Mouse (Mus musculus) limb, embryonic 13.5 days (tissue): Measurements from ENCODE around the gene Bcap31. TPM values are rescaled to one million over a fixed set of nuclear protein-coding genes. Genes with fewer than 3 reads are reported as not detected.

Experiments used
- ATAC-seq: fragments of 200-750 bp; cut with Nextera tagmentation; 2 replicates; pipeline ENCODE4 v1.8.0; 2017; ENCODE audit warnings: low read depth, moderate number of reproducible peaks, moderate TSS enrichment; ENCODE audit not compliant: low FRiP score
- H3K27ac ChIP-seq: fragments of 300-500 bp; sonication (generic); 2 replicates; pipeline ENCODE4 v1.5.1; 2015; ENCODE audit warnings: inconsistent platforms, mild to moderate bottlenecking, moderate library complexity
- H3K27me3 ChIP-seq: fragments of 300-500 bp; sonication (generic); 2 replicates; pipeline ENCODE4 v1.6.1; 2015; ENCODE audit warnings: mild to moderate bottlenecking, inconsistent platforms
- H3K36me3 ChIP-seq: fragments of 300-500 bp; sonication (generic); 2 replicates; pipeline ENCODE4 v1.6.1; 2015; ENCODE audit warnings: inconsistent platforms, mild to moderate bottlenecking, moderate library complexity
- H3K4me1 ChIP-seq: fragments of 300-500 bp; sonication (generic); 2 replicates; pipeline ENCODE4 v1.6.1; 2015; ENCODE audit warnings: inconsistent platforms
- H3K4me2 ChIP-seq: fragments of 300-500 bp; sonication (generic); replicated peaks from 2 replicates; pipeline ENCODE4 v1.6.1; 2015; ENCODE audit warnings: inconsistent platforms, mild to moderate bottlenecking, moderate library complexity
- H3K4me3 ChIP-seq: fragments of 300-500 bp; sonication (generic); 2 replicates; pipeline ENCODE4 v1.5.1; 2015; ENCODE audit warnings: moderate library complexity, mild to moderate bottlenecking, inconsistent platforms
- H3K9ac ChIP-seq: fragments of 300-500 bp; sonication (generic); 2 replicates; pipeline ENCODE4 v1.6.1; 2015; ENCODE audit warnings: mild to moderate bottlenecking, inconsistent platforms
- H3K9me3 ChIP-seq: fragments of 300-500 bp; sonication (generic); 2 replicates; pipeline ENCODE4 v1.6.1; 2016; ENCODE audit warnings: inconsistent platforms
- WGBS: fragments of 180-500 bp; shearing (Covaris S2); methylation state at CpG from one replicate; pipeline ENCODE4 v1.1.7; 2015; 5-methylcytosine and 5-hydroxymethylcytosine counted together
- polyA plus RNA-seq: library from polyadenylated mRNA; unstranded; fragments of >200 nt; fragmentation: Nextera tagmentation; extraction: Ambion mirVana; gene quantifications from 2 replicates; pipeline ENCODE4 v1.2.1, GENCODE M21; 2015

Gene Bcap31
- polyA plus RNA-seq, 1 experiment from 2014 or later: 215 TPM

- peak; percentile 22; the same call in 1 of the 2 replicates for ATAC-seq
- Histone ChIP-seq H3K36me3 (peaks cover 22% of the 10 kb centered on the region), H3K27me3 (peaks cover 16% of the 10 kb centered on the region; the same call in 1 of the 2 replicates), H3K4me3 (peak overlapping the region; percentile 63), H3K4me2 (peak overlapping the region; percentile 72), H3K4me1 (peaks cover 17% of the 10 kb centered on the region), H3K27ac (no peak overlapping the region), H3K9me3 (no peaks in the 10 kb centered on the region), H3K9ac (peak overlapping the region; percentile 80)
- 28% methylated on average over 20 of the region's 20 CpGs for WGBS
Observed at GRCm38 (mm10) chrX:73673968-73674661, 41.9 kb downstream of the Bcap31 start.

GRCm38 (mm10) chrX:73673619-73673967, 42.4 kb downstream of the Bcap31 start:
- peak overlapping the region; percentile 63 for H3K4me3 ChIP-seq
- H3K36me3 ChIP-seq: peaks cover 17% of the 10 kb centered on the region
- H3K27ac ChIP-seq: 0 out of 2 replicates have a peak overlapping the region, but pooled peaks have one; percentile 65
- H3K9ac ChIP-seq: peak overlapping the region; percentile 80
- no peaks in the 10 kb centered on the region for H3K9me3 ChIP-seq
- peak overlapping the region; percentile 72 for H3K4me2 ChIP-seq
- no peak for ATAC-seq
- H3K27me3 ChIP-seq: peaks cover 16% of the 10 kb centered on the region; the same call in 1 of the 2 replicates
- 26% methylated on average over 32 of the region's 42 CpGs for WGBS
- H3K4me1 ChIP-seq: peaks cover 17% of the 10 kb centered on the region

- H3K36me3 ChIP-seq: peaks cover 12% of the 10 kb centered on the region
- H3K9me3 ChIP-seq: no peaks in the 10 kb centered on the region
- H3K4me1 ChIP-seq: peaks cover 17% of the 10 kb centered on the region
- H3K27ac ChIP-seq: peak within 1 kb of the TSS; percentile 65; the same call in 1 of the 2 replicates
- WGBS: 18% methylated on average over 57 of the region's 72 CpGs
- H3K4me3 ChIP-seq: peak within 1 kb of the TSS; percentile 63
- H3K4me2 ChIP-seq: peak within 1 kb of the TSS; percentile 72
- peaks cover 16% of the 10 kb centered on the region; the same call in 1 of the 2 replicates for H3K27me3 ChIP-seq
- ATAC-seq: peak; percentile 69
- peak within 1 kb of the TSS; percentile 80 for H3K9ac ChIP-seq
Observed at GRCm38 (mm10) chrX:73672879-73673618, 42.9 kb downstream of the Bcap31 start, which contains the start of gene Slc6a8. Gene Slc6a8 (plus strand): TSS chrX:73673150.

- Histone ChIP-seq H3K4me3 (peak overlapping the region; percentile 63; the same call in 1 of the 2 replicates), H3K4me1 (peaks cover 17% of the 10 kb centered on the region), H3K9me3 (no peaks in the 10 kb centered on the region), H3K27ac (no peak overlapping the region), H3K27me3 (peaks cover 16% of the 10 kb centered on the region; the same call in 1 of the 2 replicates), H3K36me3 (peaks cover 8% of the 10 kb centered on the region), H3K4me2 (peak overlapping the region; percentile 72), H3K9ac (no peak overlapping the region)
- peak; percentile 53; the same call in 1 of the 2 replicates for ATAC-seq
- WGBS: 58% methylated on average over 4 of the region's 4 CpGs
Observed at GRCm38 (mm10) chrX:73672031-73672431, 43.9 kb downstream of the Bcap31 start.

GRCm38 (mm10) chrX:73663143-73663542, 52.8 kb downstream of the Bcap31 start:
- no peak for ATAC-seq
- Histone ChIP-seq H3K9ac (no peak overlapping the region), H3K9me3 (no peaks in the 10 kb centered on the region), H3K36me3 (no peaks in the 10 kb centered on the region), H3K4me2 (no peak overlapping the region), H3K4me3 (no peak overlapping the region), H3K27me3 (no peaks in the 10 kb centered on the region), H3K27ac (no peak overlapping the region), H3K4me1 (0 out of 2 replicates have a peak, but pooled peaks cover 4% of the 10 kb centered on the region)

- no peaks in the 10 kb centered on the region for H3K36me3 ChIP-seq
- WGBS: 65% methylated on average over 3 of the region's 3 CpGs
- H3K4me2 ChIP-seq: peak overlapping the region; percentile 75
- no peak overlapping the region for H3K27ac ChIP-seq
- 0 out of 2 replicates have a peak, but pooled peaks cover 4% of the 10 kb centered on the region for H3K4me1 ChIP-seq
- no peak; the same call in 1 of the 2 replicates for ATAC-seq
- H3K9me3 ChIP-seq: no peaks in the 10 kb centered on the region
- peak overlapping the region; percentile 51 for H3K4me3 ChIP-seq
- no peaks in the 10 kb centered on the region for H3K27me3 ChIP-seq
- H3K9ac ChIP-seq: peak overlapping the region; percentile 64; the same call in 1 of the 2 replicates
Observed at GRCm38 (mm10) chrX:73660284-73660665, 55.7 kb downstream of the Bcap31 start.

GRCm38 (mm10) chrX:73659575-73660283, 56.2 kb downstream of the Bcap31 start, which contains the start of gene Pnck:
Gene Pnck (minus strand): TSS chrX:73660117.
- Histone ChIP-seq H3K9me3 (no peaks in the 10 kb centered on the region), H3K4me2 (peak within 1 kb of the TSS; percentile 75), H3K4me1 (0 out of 2 replicates have a peak, but pooled peaks cover 4% of the 10 kb centered on the region), H3K9ac (peak within 1 kb of the TSS; percentile 64), H3K36me3 (no peaks in the 10 kb centered on the region), H3K4me3 (peak within 1 kb of the TSS; percentile 51), H3K27me3 (no peaks in the 10 kb centered on the region), H3K27ac (no peak within 1 kb of the TSS)
- 14% methylated on average over 46 of the region's 57 CpGs for WGBS
- peak; percentile 59 for ATAC-seq

GRCm38 (mm10) chrX:73658936-73659574, 56.9 kb downstream of the Bcap31 start:
- peak overlapping the region; percentile 75 for H3K4me2 ChIP-seq
- no peaks in the 10 kb centered on the region for H3K36me3 ChIP-seq
- H3K27me3 ChIP-seq: no peaks in the 10 kb centered on the region
- 50% methylated on average over 13 of the region's 13 CpGs for WGBS
- no peak overlapping the region for H3K9ac ChIP-seq
- H3K27ac ChIP-seq: no peak overlapping the region
- 0 out of 2 replicates have a peak, but pooled peaks cover 4% of the 10 kb centered on the region for H3K4me1 ChIP-seq
- no peaks in the 10 kb centered on the region for H3K9me3 ChIP-seq
- peak overlapping the region; percentile 51 for H3K4me3 ChIP-seq
- ATAC-seq: peak; percentile 5; the same call in 1 of the 2 replicates

- H3K4me1 ChIP-seq: 0 out of 2 replicates have a peak, but pooled peaks cover 4% of the 10 kb centered on the region
- H3K27ac ChIP-seq: no peak overlapping the region
- WGBS: 34% methylated on average over 7 of the region's 7 CpGs
- H3K27me3 ChIP-seq: 0 out of 2 replicates have a peak, but pooled peaks cover under 1% of the 10 kb centered on the region
- no peaks in the 10 kb centered on the region for H3K9me3 ChIP-seq
- no peak for ATAC-seq
- H3K4me2 ChIP-seq: peak overlapping the region; percentile 75; the same call in 1 of the 2 replicates
- H3K9ac ChIP-seq: no peak overlapping the region
- no peak overlapping the region for H3K4me3 ChIP-seq
- no peaks in the 10 kb centered on the region for H3K36me3 ChIP-seq
Observed at GRCm38 (mm10) chrX:73658391-73658790, 57.6 kb downstream of the Bcap31 start.

GRCm38 (mm10) chrX:73655529-73655928, 60.4 kb downstream of the Bcap31 start:
- WGBS: 68% methylated on average over 3 of the region's 3 CpGs
- H3K36me3 ChIP-seq: no peaks in the 10 kb centered on the region
- no peak for ATAC-seq
- H3K4me1 ChIP-seq: 0 out of 2 replicates have a peak, but pooled peaks cover 4% of the 10 kb centered on the region
- H3K9me3 ChIP-seq: no peaks in the 10 kb centered on the region
- H3K27ac ChIP-seq: no peak overlapping the region
- H3K9ac ChIP-seq: no peak overlapping the region
- no peak overlapping the region for H3K4me3 ChIP-seq
- no peak overlapping the region for H3K4me2 ChIP-seq
- 0 out of 2 replicates have a peak, but pooled peaks cover 3% of the 10 kb centered on the region for H3K27me3 ChIP-seq

GRCm38 (mm10) chrX:73654177-73654576, 61.8 kb downstream of the Bcap31 start:
- no peak overlapping the region for H3K4me3 ChIP-seq

More at GRCm38 (mm10) chrX:73654177-73654576, 61.8 kb downstream of the Bcap31 start:
- H3K27ac ChIP-seq: no peak overlapping the region
- no peak for ATAC-seq
- no peaks in the 10 kb centered on the region for H3K9me3 ChIP-seq
- H3K27me3 ChIP-seq: 0 out of 2 replicates have a peak, but pooled peaks cover 3% of the 10 kb centered on the region
- WGBS: 8% methylated on average over 6 of the region's 6 CpGs
- no peak overlapping the region for H3K9ac ChIP-seq
- H3K4me2 ChIP-seq: no peak overlapping the region
- 0 out of 2 replicates have a peak, but pooled peaks cover 4% of the 10 kb centered on the region for H3K4me1 ChIP-seq
- H3K36me3 ChIP-seq: no peaks in the 10 kb centered on the region
